Mouse (Mus musculus) heart, adult 11 months (tissue): ENCODE data around the gene Cnpy1.

Experiments used
- DNase-seq: peaks from one replicate; pipeline ENCODE4 v3.0.0; 2022

The Cnpy1 gene

GRCm38 (mm10) chr5:28245574-28245973 lies at the start of gene Cnpy1:
Cnpy1 (minus strand) TSS chr5:28245806.
- DNase-seq: peak; percentile 64

GRCm38 (mm10) chr5:28293990-28294389 lies 48.4 kb upstream of the Cnpy1 start:
- peak; percentile 90 for DNase-seq

- no peak for DNase-seq
Observed at GRCm38 (mm10) chr5:28292281-28292680, 46.7 kb upstream of the Cnpy1 start.

- peak; percentile 23 for DNase-seq
Observed at GRCm38 (mm10) chr5:28291118-28291850, 45.7 kb upstream of the Cnpy1 start.

- DNase-seq: peak; percentile 43
Observed at GRCm38 (mm10) chr5:28290630-28291029, 45.0 kb upstream of the Cnpy1 start.

- no peak for DNase-seq
Observed at GRCm38 (mm10) chr5:28289111-28289510, 43.5 kb upstream of the Cnpy1 start.

GRCm38 (mm10) chr5:28277279-28277678 lies 31.7 kb upstream of the Cnpy1 start:
- no peak for DNase-seq

- no peak for DNase-seq
Observed at GRCm38 (mm10) chr5:28272836-28273235, 27.2 kb upstream of the Cnpy1 start.

GRCm38 (mm10) chr5:28269469-28269991 lies 23.9 kb upstream of the Cnpy1 start:
- DNase-seq: no peak

- DNase-seq: no peak
Observed at GRCm38 (mm10) chr5:28267576-28267975, 22.0 kb upstream of the Cnpy1 start.

- DNase-seq: no peak
Observed at GRCm38 (mm10) chr5:28265653-28266052, 20.0 kb upstream of the Cnpy1 start.

GRCm38 (mm10) chr5:28263852-28264251 lies 18.2 kb upstream of the Cnpy1 start:
- no peak for DNase-seq

- DNase-seq: no peak
Observed at GRCm38 (mm10) chr5:28262070-28262469, 16.5 kb upstream of the Cnpy1 start.

- no peak for DNase-seq
Observed at GRCm38 (mm10) chr5:28259939-28260338, 14.3 kb upstream of the Cnpy1 start.

GRCm38 (mm10) chr5:28259385-28259784 lies 13.8 kb upstream of the Cnpy1 start:
- DNase-seq: no peak

GRCm38 (mm10) chr5:28257816-28258215 lies 12.2 kb upstream of the Cnpy1 start:
- no peak for DNase-seq

GRCm38 (mm10) chr5:28252999-28253398 lies 7.4 kb upstream of the Cnpy1 start:
- DNase-seq: no peak

- DNase-seq: no peak
Observed at GRCm38 (mm10) chr5:28252260-28252659, 6.7 kb upstream of the Cnpy1 start.

- DNase-seq: no peak
Observed at GRCm38 (mm10) chr5:28251211-28251764, 5.7 kb upstream of the Cnpy1 start.

- DNase-seq: no peak
Observed at GRCm38 (mm10) chr5:28250479-28250878, 4.9 kb upstream of the Cnpy1 start.

- peak; percentile 53 for DNase-seq
Observed at GRCm38 (mm10) chr5:28245121-28245520, 485 bp downstream of the Cnpy1 start.

- DNase-seq: peak; percentile 45
Observed at GRCm38 (mm10) chr5:28243501-28244177, 2.0 kb downstream of the Cnpy1 start.

- DNase-seq: peak; percentile 44
Observed at GRCm38 (mm10) chr5:28241423-28241822, 4.2 kb downstream of the Cnpy1 start.

- DNase-seq: peak; percentile 56
Observed at GRCm38 (mm10) chr5:28239829-28240228, 5.8 kb downstream of the Cnpy1 start.
